Mouse (Mus musculus) cortical plate, adult 2 months (tissue): ENCODE measurements at regions not wholly inside any gene's neighbourhood (a gene's known extent, or its start where the extent isn't known, plus 50 kb on each side); places are given as distances from the start of the nearest gene placed in this dataset.

ENCODE experiments used
- CTCF ChIP-seq: fragments of 200-500 bp; IDR thresholded peaks from 2 replicates; pipeline ENCODE4 v1.5.1; 2011; ENCODE audit warnings: mild to moderate bottlenecking, control low read depth, low read length; ENCODE audit not compliant: insufficient read depth; ENCODE audit errors: extremely low read depth
- POLR2A ChIP-seq: fragments of 200-500 bp; IDR thresholded peaks from 2 replicates; pipeline ENCODE4 v1.6.1; 2011; ENCODE audit warnings: mild to moderate bottlenecking, low read length, control low read depth; ENCODE audit not compliant: insufficient read depth; ENCODE audit errors: extremely low read depth

DNA sequence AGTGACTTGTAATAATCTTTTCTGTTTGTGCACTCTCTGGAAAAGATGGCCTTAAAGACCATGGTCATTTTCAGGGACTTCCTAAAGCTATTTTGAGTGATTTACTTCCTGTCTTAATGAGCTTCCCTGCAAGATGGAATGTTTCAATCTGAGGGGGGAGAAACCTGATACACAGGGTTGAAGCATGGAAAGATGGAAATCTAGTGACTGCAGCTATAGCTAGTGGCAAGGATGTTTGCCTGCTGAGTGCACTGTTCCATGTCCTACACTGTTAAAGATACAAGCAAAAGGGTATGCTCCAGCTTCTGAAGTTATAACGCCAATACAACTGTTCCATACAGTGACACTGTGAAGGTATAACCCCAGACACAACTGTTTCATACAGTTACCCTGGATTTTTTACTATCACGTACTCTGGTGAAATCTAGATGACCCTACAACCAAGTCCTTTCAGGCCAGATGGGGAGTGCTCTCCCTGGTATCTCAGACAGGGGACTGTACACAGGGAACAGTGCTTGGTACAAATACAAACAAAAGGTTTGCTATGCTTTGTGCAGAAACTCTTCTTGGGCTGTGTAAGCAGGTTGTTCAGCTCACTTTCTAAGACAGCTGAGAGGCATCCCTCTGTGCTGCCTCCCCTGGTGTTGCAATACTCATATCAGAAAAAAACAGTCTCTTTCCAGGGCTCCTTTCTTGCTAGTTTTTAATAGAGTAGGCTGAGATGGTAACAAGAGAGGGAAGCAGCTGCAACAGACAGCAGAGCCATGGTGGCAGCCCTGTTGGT lies 62.4 kb upstream of the Rfpl4b start:
- TF ChIP-seq POLR2A (no peak), CTCF (no peak)
